Mouse (Mus musculus) limb, embryonic 14.5 days (tissue): ENCODE measurements around the gene Slc25a21. TPM values are rescaled to one million over a fixed set of nuclear protein-coding genes. Genes with fewer than 3 reads are reported as not detected.

Experiments used
- ATAC-seq: fragments of 200-750 bp; cut with Nextera tagmentation; 2 replicates; pipeline ENCODE4 v1.8.0; 2017; ENCODE audit warnings: low read depth, moderate number of reproducible peaks, moderate TSS enrichment; ENCODE audit not compliant: low FRiP score
- DNase-seq: peaks from one replicate; pipeline ENCODE4 v3.0.0-alpha.2; 2015; ENCODE audit warnings: low spot score
- H3K27ac ChIP-seq: fragments of 300-500 bp; sonication (generic); replicated peaks from 2 replicates; pipeline ENCODE4 v1.5.1; 2014; ENCODE audit warnings: low read depth, mild to moderate bottlenecking, low read length, moderate library complexity, mixed read lengths
- H3K27me3 ChIP-seq: fragments of 300-500 bp; sonication (generic); 2 replicates; pipeline ENCODE4 v1.6.1; 2014; ENCODE audit warnings: low read length, mixed read lengths; ENCODE audit not compliant: control insufficient read depth, insufficient read depth
- H3K36me3 ChIP-seq: fragments of 300-500 bp; sonication (generic); 2 replicates; pipeline ENCODE4 v1.6.1; 2014; ENCODE audit warnings: mild to moderate bottlenecking, low read length, moderate library complexity, mixed read lengths; ENCODE audit not compliant: control insufficient read depth, insufficient read depth
- H3K4me1 ChIP-seq: fragments of 300-500 bp; sonication (generic); 2 replicates; pipeline ENCODE4 v1.6.1; 2014; ENCODE audit warnings: antibody characterized with exemption, low read length, mixed read lengths; ENCODE audit not compliant: control insufficient read depth, insufficient read depth
- H3K4me2 ChIP-seq: fragments of 300-500 bp; sonication (generic); replicated peaks from 2 replicates; pipeline ENCODE4 v1.6.1; 2014; ENCODE audit warnings: low read depth, mild to moderate bottlenecking, low read length, moderate library complexity; ENCODE audit not compliant: severe bottlenecking
- H3K4me3 ChIP-seq: fragments of 300-500 bp; sonication (generic); replicated peaks from 2 replicates; pipeline ENCODE4 v1.5.1; 2014; ENCODE audit warnings: low read length
- H3K9ac ChIP-seq: fragments of 300-500 bp; sonication (generic); 2 replicates; pipeline ENCODE4 v1.6.1; 2014; ENCODE audit warnings: mild to moderate bottlenecking, low read depth, low read length, moderate library complexity; ENCODE audit not compliant: severe bottlenecking
- H3K9me3 ChIP-seq: fragments of 300-500 bp; sonication (generic); 2 replicates; pipeline ENCODE4 v1.6.1; 2016; ENCODE audit warnings: low read length; ENCODE audit not compliant: control insufficient read depth
- POLR2A ChIP-seq: fragments of 200-500 bp; IDR thresholded peaks from 2 replicates; pipeline ENCODE4 v1.8.0; 2012; ENCODE audit warnings: inconsistent platforms, mild to moderate bottlenecking, moderate library complexity, borderline replicate concordance; ENCODE audit not compliant: insufficient read depth, insufficient read length; ENCODE audit errors: extremely low read depth
- WGBS: fragments of 180-500 bp; shearing (Covaris S2); extraction: QIAGEN DNeasy Blood & Tissue Kit; methylation state at CpG from one replicate; pipeline ENCODE4 v1.1.7; 2014; 5-methylcytosine and 5-hydroxymethylcytosine counted together
- polyA plus RNA-seq, 2 experiments: library from polyadenylated mRNA; depleted of rRNA in 1 of 2; stranded (reverse) in 1 of 2; unstranded in 1 of 2; fragments of >200 nt; fragmentation: Nextera tagmentation in 1 of 2; extraction: Ambion mirVana in 1 of 2; gene quantifications; 2 replicates each; pipeline versions ENCODE4 v1.2.1 to v1.2.3; 2012 to 2014

Gene Slc25a21
- polyA plus RNA-seq, 2 experiments = 0.24 to 0.45 TPM

- H3K4me3 ChIP-seq = no peak overlapping the region
- no peak overlapping the region for H3K27ac ChIP-seq
- H3K36me3 ChIP-seq = no peaks in the 10 kb centered on the region
- DNase-seq = no peak
- no peak overlapping the region for H3K9ac ChIP-seq
- H3K4me2 ChIP-seq = no peak overlapping the region
- TF ChIP-seq POLR2A = no peak
- H3K9me3 ChIP-seq = no peaks in the 10 kb centered on the region
- ATAC-seq = no peak
- peaks cover 9% of the 10 kb centered on the region; the same call in 1 of the 2 replicates for H3K4me1 ChIP-seq
- H3K27me3 ChIP-seq = peaks cover 90% of the 10 kb centered on the region
- WGBS = 10% methylated on average over 15 of the region's 15 CpGs
Observed at GRCm38 (mm10) chr12:56687640-56688481, 509.4 kb downstream of the Slc25a21 start.

- Histone ChIP-seq H3K27ac (no peak overlapping the region), H3K4me2 (peak overlapping the region; percentile 64), H3K9ac (peak overlapping the region; percentile 32), H3K4me1 (peaks cover 13% of the 10 kb centered on the region), H3K36me3 (no peaks in the 10 kb centered on the region), H3K27me3 (peaks cover 64% of the 10 kb centered on the region), H3K9me3 (no peaks in the 10 kb centered on the region), H3K4me3 (peak overlapping the region; percentile 36)
- DNase-seq (peak; percentile 74), ATAC-seq (peak; percentile 79)
- no peak for TF ChIP-seq POLR2A
- under 1% methylated on average over 36 of the region's 38 CpGs for WGBS
Observed at GRCm38 (mm10) chr12:56681096-56681811, 516.0 kb downstream of the Slc25a21 start.

GRCm38 (mm10) chr12:56677620-56678019, 519.7 kb downstream of the Slc25a21 start:
- Histone ChIP-seq H3K4me1 (peaks cover 7% of the 10 kb centered on the region; the same call in 1 of the 2 replicates), H3K4me2 (no peak overlapping the region), H3K27me3 (peaks cover 35% of the 10 kb centered on the region), H3K9ac (no peak overlapping the region), H3K9me3 (no peaks in the 10 kb centered on the region), H3K36me3 (no peaks in the 10 kb centered on the region), H3K27ac (no peak overlapping the region), H3K4me3 (no peak overlapping the region)
- ATAC-seq = no peak
- no peak for DNase-seq
- WGBS = 60% methylated on average over 7 of the region's 7 CpGs
- no peak for TF ChIP-seq POLR2A

GRCm38 (mm10) chr12:56674726-56675125, 522.5 kb downstream of the Slc25a21 start:
- ATAC-seq = no peak
- DNase-seq = no peak
- Histone ChIP-seq H3K4me3 (no peak overlapping the region), H3K9ac (no peak overlapping the region), H3K27ac (no peak overlapping the region), H3K36me3 (no peaks in the 10 kb centered on the region), H3K4me1 (peaks cover 5% of the 10 kb centered on the region), H3K9me3 (no peaks in the 10 kb centered on the region), H3K27me3 (peaks cover 11% of the 10 kb centered on the region; the same call in 1 of the 2 replicates), H3K4me2 (no peak overlapping the region)
- 31% methylated on average over 3 of the region's 3 CpGs for WGBS
- TF ChIP-seq POLR2A = no peak

- no peaks in the 10 kb centered on the region for H3K9me3 ChIP-seq
- DNase-seq = no peak
- H3K9ac ChIP-seq = no peak overlapping the region
- H3K4me1 ChIP-seq = peaks cover 7% of the 10 kb centered on the region
- H3K4me3 ChIP-seq = no peak overlapping the region
- H3K27me3 ChIP-seq = no peaks in the 10 kb centered on the region
- H3K36me3 ChIP-seq = no peaks in the 10 kb centered on the region
- no peak for TF ChIP-seq POLR2A
- no peak overlapping the region for H3K27ac ChIP-seq
- H3K4me2 ChIP-seq = no peak overlapping the region
- 63% methylated on average over 9 of the region's 9 CpGs for WGBS
- no peak for ATAC-seq
Observed at GRCm38 (mm10) chr12:56670795-56671194, 526.5 kb downstream of the Slc25a21 start.
